Mouse (Mus musculus) cerebellum, adult 2 months (tissue): ENCODE results near the gene Mpc1. TPM values are rescaled to one million over a fixed set of nuclear protein-coding genes. Genes with fewer than 3 reads are reported as not detected.
A peak's percentile ranks its signal among the peaks of the same experiment; 100 is the strongest.

ENCODE experiments used
- DNase-seq, 2 experiments: peaks; one replicate each; pipeline ENCODE4 v3.0.0; 2021
- H3K27ac ChIP-seq: fragments of 200-500 bp; 2 replicates; pipeline ENCODE4 v1.5.1; 2012; ENCODE audit warnings: low read length, control low read depth, inconsistent platforms; ENCODE audit not compliant: insufficient read depth
- H3K27me3 ChIP-seq: fragments of 200-500 bp; 2 replicates; pipeline ENCODE4 v1.6.1; 2012; ENCODE audit warnings: inconsistent platforms, mild to moderate bottlenecking, low read length, moderate library complexity; ENCODE audit not compliant: control insufficient read depth, insufficient read depth
- H3K4me1 ChIP-seq: fragments of 200-500 bp; 2 replicates; pipeline ENCODE4 v1.6.1; 2011; ENCODE audit warnings: low read length; ENCODE audit not compliant: control insufficient read depth, insufficient read depth
- H3K4me3 ChIP-seq: fragments of 200-500 bp; replicated peaks from 2 replicates; pipeline ENCODE3; 2011; ENCODE audit warnings: mild to moderate bottlenecking, low read depth, low read length, control low read depth; ENCODE audit not compliant: insufficient read depth
- CTCF ChIP-seq: fragments of 200-500 bp; IDR thresholded peaks from 2 replicates; pipeline ENCODE4 v1.5.1; 2011; ENCODE audit warnings: low read depth, mild to moderate bottlenecking, control low read depth, low read length, moderate library complexity, borderline replicate concordance; ENCODE audit not compliant: insufficient read depth
- POLR2A ChIP-seq: fragments of 200-500 bp; IDR thresholded peaks from 2 replicates; pipeline ENCODE4 v1.6.1; 2011; ENCODE audit warnings: low read length, control low read depth, borderline replicate concordance; ENCODE audit not compliant: insufficient read depth
- WGBS: fragments of 180-500 bp; shearing (Covaris S2); methylation state at CpG from one replicate; pipeline ENCODE4 v1.1.7; 2018; 5-methylcytosine and 5-hydroxymethylcytosine counted together
- polyA plus RNA-seq: library from polyadenylated mRNA; depleted of rRNA; stranded (reverse); fragments of >200 nt; gene quantifications from 2 replicates; pipeline ENCODE4 v1.2.3, GENCODE M21; 2012

Mpc1 gene
- polyA plus RNA-seq, 1 experiment, result 528 TPM

GRCm38 (mm10) chr17:8284254-8284661 is 1.6 kb downstream of the Mpc1 start:
- no peaks in the 10 kb centered on the region for H3K27me3 ChIP-seq
- H3K4me1 ChIP-seq, result no peaks in the 10 kb centered on the region; the same call in 1 of the 2 replicates
- peak overlapping the region; percentile 73 for H3K4me3 ChIP-seq
- no peak for TF ChIP-seq CTCF
- 0 out of 2 replicates have a peak, but pooled peaks have one; percentile 30 for TF ChIP-seq POLR2A
- peak overlapping the region; percentile 79 for H3K27ac ChIP-seq
- DNase-seq, result peak; percentile 66 to 70
- WGBS, result 1% methylated on average over 32 of the region's 32 CpGs

DNA sequence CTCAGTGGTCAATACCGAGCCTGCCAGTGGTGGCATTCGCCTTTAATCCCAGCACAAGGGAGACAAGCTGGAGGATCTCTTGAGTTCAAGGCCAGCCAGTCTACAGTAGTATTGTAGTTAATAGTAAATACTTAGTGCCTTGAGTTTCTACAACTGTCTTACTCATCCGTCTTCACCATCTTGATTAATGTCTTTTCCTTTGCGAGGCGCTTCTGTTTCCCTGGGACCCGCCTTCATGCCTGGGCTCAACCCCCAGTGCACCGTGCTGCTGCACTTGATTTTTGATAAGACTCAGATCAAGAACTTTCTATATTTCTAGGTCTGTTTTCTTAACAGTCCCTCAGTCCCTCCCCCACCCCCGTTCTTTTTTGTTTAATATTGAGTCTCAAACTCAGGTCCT is 2.4 kb downstream of the Mpc1 start:
- peak overlapping the region; percentile 73 for H3K4me3 ChIP-seq
- DNase-seq, result no peak
- no peaks in the 10 kb centered on the region for H3K27me3 ChIP-seq
- H3K4me1 ChIP-seq, result no peaks in the 10 kb centered on the region; the same call in 1 of the 2 replicates
- 28% methylated on average over 8 of the region's 8 CpGs for WGBS
- H3K27ac ChIP-seq, result no peak overlapping the region; the same call in 1 of the 2 replicates
- TF ChIP-seq CTCF (no peak), POLR2A (no peak)

- WGBS, result 63% methylated on average over 4 of the region's 4 CpGs
- Histone ChIP-seq H3K27me3 (no peaks in the 10 kb centered on the region), H3K4me1 (no peaks in the 10 kb centered on the region; the same call in 1 of the 2 replicates), H3K4me3 (no peak overlapping the region), H3K27ac (no peak overlapping the region)
- TF ChIP-seq CTCF (no peak), POLR2A (no peak)
- no peak for DNase-seq
Observed at GRCm38 (mm10) chr17:8286987-8287386, 4.3 kb downstream of the Mpc1 start.

DNA sequence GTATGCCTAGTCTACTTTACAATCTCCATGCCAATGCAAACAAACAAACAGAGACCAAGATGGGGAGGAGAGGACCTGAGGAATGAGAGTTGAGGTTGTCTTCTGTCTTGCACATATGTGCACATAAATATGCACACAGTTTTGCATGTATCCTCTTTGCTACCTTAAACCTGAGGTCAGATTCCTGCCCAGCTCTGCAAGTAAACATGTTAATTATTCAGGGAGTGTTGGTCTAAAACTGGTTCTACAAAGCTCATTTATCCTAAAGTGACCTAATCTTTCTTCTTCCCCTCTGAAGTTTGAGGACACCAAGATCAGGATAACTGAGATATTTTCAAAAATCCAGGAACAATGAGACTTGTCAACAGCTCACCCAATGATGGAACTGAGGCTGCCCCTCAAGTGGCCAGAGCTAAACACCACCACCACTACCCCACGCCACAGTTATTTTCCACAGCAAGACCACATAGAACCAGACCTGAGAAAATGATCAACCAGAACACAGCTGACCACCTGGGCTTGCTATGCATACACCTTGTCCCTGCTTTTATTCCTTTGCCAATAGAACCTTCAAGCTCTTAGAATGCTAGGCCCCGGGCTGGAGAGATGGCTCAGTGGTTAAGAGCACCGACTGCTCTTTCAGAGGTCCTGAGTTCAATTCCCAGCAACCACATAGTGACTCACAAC is 7.4 kb downstream of the Mpc1 start:
- TF ChIP-seq POLR2A (no peak), CTCF (no peak)
- Histone ChIP-seq H3K27ac (no peak overlapping the region), H3K4me3 (no peak overlapping the region), H3K27me3 (no peaks in the 10 kb centered on the region), H3K4me1 (no peaks in the 10 kb centered on the region; the same call in 1 of the 2 replicates)
- DNase-seq, result no peak
- 92% methylated on average over 3 of the region's 3 CpGs for WGBS

DNA sequence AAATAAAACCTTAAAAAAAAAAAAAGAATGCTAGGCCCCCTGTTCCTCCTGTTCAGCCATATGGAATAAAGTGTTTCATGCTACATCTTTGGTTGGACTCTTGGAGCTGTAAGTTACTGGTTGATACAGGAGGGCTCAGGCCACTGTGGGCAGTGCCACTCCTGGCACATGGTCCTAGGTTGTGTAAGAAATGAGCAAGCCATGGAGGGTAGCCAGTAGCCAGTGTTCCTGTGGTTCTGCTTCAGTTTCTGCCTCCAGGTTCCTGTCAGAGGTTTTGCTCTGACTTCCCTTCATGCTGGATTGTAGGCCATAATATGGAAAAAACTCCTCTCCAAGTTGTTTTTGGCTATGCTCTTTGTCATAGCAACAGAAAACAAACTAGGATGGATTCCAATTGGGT is 8.0 kb downstream of the Mpc1 start:
- TF ChIP-seq CTCF (no peak), POLR2A (no peak)
- Histone ChIP-seq H3K4me1 (no peaks in the 10 kb centered on the region; the same call in 1 of the 2 replicates), H3K4me3 (no peak overlapping the region), H3K27me3 (no peaks in the 10 kb centered on the region), H3K27ac (no peak overlapping the region)
- no peak for DNase-seq

GRCm38 (mm10) chr17:8295825-8296224 is 13.1 kb downstream of the Mpc1 start:
- no peak for DNase-seq
- TF ChIP-seq POLR2A, result no peak
- no peak for TF ChIP-seq CTCF
- Histone ChIP-seq H3K27me3 (no peaks in the 10 kb centered on the region), H3K4me3 (no peak overlapping the region), H3K27ac (no peak overlapping the region), H3K4me1 (no peaks in the 10 kb centered on the region)

DNA sequence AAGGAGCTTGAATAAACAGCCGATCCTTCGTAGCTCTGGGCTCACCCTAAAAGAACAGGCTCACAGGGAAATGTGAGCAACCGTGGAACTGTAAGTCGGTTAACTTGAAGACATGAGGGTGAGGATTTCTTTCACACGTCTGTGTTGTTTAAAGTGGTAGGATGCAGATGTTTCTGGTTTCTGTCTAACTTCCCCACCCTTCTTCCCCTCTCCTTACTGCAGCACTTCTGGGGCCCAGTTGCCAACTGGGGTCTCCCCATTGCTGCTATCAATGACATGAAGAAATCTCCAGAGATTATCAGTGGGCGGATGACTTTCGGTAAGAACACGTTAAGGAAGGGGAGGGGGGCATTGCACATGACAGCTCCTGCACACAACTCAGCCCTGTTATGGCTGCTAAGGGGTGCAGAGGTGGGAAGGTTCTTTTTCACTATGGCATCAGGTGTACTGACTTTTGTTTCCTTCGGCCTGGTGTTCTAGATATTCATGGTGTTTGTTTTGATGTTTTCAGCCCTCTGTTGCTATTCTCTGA is 13.7 kb downstream of the Mpc1 start:
- Histone ChIP-seq H3K4me3 (no peak overlapping the region), H3K27me3 (no peaks in the 10 kb centered on the region), H3K4me1 (no peaks in the 10 kb centered on the region), H3K27ac (no peak overlapping the region)
- DNase-seq, result no peak
- no peak for TF ChIP-seq POLR2A
- TF ChIP-seq CTCF, result no peak
- 84% methylated on average over 9 of the region's 9 CpGs for WGBS

GRCm38 (mm10) chr17:8297746-8298145 is 15.0 kb downstream of the Mpc1 start:
- DNase-seq, result no peak
- Histone ChIP-seq H3K4me1 (no peaks in the 10 kb centered on the region), H3K27me3 (no peaks in the 10 kb centered on the region), H3K27ac (no peak overlapping the region), H3K4me3 (no peak overlapping the region)
- TF ChIP-seq POLR2A (no peak), CTCF (no peak)
- WGBS, result 87% methylated on average over 5 of the region's 5 CpGs
